Mouse (Mus musculus): ENCODE results near the gene Tacc2.
"Not testable (repeated sequence)": the region's sequence is repeated elsewhere in the genome, so short reads cannot be mapped to it uniquely, and the experiment has no call there.

Tacc2 gene

GRCm38 (mm10) chr7:130649257-130649656 is 72.0 kb downstream of the Tacc2 start:
- no peak for DNase-seq (ENCODE audit: low read depth, low spot score)

DNA sequence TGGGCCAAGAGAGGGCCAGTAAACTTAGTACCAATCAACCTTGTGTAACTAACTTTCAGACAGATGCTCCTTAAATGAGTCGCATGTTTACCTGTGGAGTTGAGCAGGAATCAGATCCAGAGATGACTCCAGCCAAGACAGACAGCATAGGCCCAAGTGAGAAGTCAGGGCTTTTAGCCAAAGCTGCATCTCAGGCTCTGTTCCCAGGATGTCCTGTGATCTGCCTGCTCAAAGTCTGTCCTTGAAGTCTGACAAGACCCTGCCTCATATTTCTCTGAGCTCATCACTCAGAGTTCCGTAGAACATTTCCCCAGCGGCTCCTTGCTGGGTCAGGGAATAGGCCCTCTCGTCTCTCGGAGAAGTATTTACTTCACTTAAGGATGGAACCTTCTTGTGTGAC is 73.4 kb downstream of the Tacc2 start:
- no peak for DNase-seq (ENCODE audit: low read depth, low spot score)

- DNase-seq (ENCODE audit: low read depth, low spot score), result no peak
Observed at GRCm38 (mm10) chr7:130653036-130653555, 75.9 kb downstream of the Tacc2 start.

DNA sequence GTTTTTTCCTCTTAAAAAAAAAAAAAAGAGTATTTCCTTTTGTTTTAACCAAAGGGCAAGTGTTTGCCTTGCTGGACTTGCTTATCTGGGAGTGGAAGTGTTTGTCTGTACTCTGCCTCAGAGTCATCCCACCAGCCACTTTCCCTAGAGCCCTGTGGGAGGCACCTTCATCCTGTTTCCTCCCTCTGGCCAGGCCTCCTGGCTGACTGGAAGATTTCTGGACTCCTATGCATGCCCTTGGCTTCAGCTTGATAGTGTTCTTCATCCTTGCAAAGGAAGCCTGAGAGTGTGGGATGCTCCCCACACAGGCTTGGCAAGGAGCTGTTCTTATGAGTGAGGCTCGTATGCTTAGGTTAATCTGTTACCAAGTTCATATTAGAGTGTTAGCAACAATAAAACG is 77.3 kb downstream of the Tacc2 start:
- no peak for DNase-seq (ENCODE audit: low read depth, low spot score)

DNA sequence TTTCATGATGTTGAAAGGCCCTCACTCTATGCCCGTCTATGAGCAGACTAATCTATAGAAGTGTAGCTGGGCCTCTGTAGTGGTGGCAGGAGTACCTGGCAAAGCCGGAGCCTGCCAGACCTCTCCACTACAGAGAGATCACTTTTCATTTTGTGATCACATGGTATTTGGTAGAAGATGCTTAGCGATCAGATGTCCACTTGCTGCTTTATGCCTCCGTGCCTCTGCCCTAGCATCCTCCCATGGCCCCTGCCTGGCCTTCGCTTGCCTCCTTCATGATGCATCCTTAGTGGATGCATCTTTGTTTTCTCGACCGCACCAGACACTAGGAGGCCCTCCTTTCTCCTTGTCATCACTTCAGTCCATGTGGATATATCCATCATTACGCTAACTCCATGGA is 79.7 kb downstream of the Tacc2 start:
- DNase-seq (ENCODE audit: low read depth, low spot score), result no peak

DNA sequence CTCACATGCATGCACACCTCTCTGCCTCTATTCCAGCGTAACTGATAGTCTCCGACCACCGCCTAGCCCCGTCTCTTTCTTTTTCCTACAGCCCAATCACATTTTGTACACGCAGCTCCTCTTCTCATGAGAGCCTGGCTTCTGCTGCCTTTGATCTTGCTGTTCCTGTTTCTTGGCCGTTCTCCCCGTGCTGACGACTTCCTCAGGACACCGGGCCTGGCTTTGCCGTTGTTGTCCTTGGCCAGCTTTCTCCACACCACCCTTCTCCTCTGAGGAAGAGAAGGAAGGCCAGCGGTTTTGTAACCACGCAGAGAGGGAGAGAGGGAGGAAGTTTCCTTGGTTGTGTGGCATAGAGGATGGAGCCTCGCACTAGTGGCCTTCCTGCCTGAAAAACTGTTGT is 80.5 kb downstream of the Tacc2 start:
- no peak for DNase-seq (ENCODE audit: low read depth, low spot score)

DNA sequence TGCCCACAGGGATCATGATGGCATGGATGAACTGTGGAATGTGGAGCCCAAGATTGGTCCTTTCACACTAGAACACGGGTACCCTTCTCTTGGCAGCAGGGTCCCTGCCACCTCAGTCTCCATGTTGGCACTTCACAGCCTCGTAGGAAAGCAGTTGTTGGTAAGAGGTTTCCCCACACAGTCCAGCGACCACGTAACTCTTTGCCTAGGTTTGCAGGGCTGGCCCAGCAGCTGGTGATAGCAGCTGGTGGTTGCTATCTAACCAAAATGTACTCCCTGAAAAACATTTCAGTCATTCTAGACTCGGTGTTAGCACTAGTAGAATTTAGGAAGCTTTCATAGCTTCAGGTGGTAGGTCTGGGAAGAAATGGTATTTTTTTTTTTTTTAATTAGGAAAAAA is 81.9 kb downstream of the Tacc2 start:
- DNase-seq (ENCODE audit: low read depth, low spot score), result no peak

DNA sequence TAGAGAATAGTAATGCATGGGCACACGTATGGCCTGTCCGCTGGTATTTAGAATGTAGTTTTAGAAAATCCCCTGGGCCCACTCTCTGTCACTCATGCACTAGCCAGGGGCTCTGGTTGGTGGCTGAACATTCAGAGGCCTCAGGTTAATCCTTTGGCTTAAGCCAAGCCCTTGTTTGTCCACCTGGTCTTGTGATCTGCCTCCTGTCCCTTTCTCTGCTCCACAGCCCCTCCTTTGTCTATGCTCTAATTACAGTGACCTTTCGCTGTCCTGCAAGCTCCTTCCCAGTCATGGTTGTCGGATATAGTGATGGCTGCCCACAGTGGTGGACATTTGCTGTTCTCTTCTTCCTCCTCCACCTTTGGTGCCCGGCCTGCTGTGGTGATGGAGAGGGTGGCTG is 85.0 kb downstream of the Tacc2 start:
- DNase-seq (ENCODE audit: low read depth, low spot score), result no peak

DNA sequence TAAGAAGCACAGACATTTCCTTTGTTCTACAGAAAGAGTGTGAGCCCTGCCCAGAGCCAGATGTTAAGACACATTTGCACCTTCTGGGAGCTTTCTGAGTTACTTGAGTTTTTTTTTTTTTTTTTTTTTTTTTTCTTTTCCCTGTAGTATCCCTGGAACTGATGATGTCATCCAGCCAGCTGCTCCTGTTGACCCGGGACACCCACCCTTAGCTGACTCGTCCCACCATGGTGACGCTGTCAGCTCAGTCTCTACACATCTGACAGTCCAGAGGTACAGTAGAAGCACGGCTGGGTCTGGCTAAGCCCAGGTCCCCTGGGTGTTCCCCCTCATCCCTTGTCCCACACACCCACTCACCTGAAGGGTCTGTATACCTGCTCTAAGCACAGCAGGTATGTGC is 85.6 kb downstream of the Tacc2 start:
- no peak for DNase-seq (ENCODE audit: low read depth, low spot score)

- no peak for DNase-seq (ENCODE audit: low read depth, low spot score)
Observed at GRCm38 (mm10) chr7:130664037-130664436, 86.8 kb downstream of the Tacc2 start.

DNA sequence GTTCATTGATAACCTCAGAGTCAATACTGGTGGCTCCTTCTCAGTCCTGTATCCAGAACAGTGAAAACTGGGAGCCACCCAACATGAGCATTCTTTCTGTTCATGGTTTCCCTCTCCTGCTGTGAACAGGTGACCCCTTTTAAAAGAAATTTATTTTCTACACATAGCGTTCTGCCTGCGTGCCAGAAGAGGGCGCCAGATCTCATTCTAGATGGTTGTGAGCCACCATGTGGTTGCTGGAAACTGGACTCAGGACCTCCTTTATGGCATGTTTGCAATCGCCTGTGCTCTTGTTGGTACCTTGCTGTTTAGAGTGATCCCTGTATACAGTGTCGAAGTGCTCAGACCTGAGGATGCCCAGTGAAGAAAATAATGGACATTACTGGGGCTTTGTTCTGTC is 87.4 kb downstream of the Tacc2 start:
- no peak for DNase-seq (ENCODE audit: low read depth, low spot score)

- DNase-seq (ENCODE audit: low read depth, low spot score), result no peak
Observed at GRCm38 (mm10) chr7:130665358-130665757, 88.1 kb downstream of the Tacc2 start.

DNA sequence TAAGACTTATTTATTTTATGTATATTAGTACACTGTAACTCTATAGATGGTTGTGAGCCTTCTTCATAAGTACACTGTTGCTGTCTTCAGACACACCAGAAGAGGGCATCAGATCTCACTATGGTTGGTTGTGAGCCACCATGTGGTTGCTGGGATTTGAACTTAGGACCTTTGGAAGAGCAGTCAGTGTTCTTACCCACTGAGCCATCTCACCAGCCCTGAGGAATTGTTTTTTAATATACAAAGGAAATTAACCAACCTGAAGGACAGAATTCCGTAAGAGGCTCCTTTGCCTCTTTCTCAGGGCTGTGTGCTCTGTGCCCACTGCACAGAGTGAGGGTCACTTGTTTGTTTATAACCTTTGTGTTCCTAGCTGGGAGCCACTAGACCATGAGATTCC is 90.8 kb downstream of the Tacc2 start:
- DNase-seq (ENCODE audit: low read depth, low spot score), result not testable (repeated sequence)

DNA sequence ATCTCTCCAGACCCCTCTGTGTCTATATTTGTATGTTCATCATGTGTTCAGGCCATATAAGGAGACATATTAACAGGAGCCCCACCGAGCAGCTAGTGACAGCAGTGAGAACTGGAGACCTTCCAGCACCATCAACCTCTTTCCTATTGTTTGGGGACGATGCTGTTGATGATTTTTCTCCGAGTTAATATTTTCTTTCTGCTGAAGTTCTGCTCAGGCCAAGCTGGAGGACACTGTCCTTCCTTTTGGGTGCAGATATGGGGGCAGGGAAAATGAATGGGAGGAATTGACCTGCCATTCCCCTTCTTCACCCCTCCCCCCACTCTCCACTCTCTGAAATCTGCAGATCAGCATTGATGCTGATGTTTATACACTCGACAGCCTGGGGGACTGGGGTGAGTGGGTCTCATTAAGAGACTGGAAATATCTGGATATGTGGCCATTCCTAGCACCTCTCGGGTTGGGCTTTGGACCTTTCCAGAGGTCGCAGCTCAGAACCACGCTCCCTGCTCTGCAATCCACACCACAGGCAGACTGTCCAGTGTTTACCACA is 91.6 kb downstream of the Tacc2 start:
- no peak for DNase-seq (ENCODE audit: low read depth, low spot score)

- DNase-seq (ENCODE audit: low read depth, low spot score), result no peak
Observed at GRCm38 (mm10) chr7:130669370-130669881, 92.2 kb downstream of the Tacc2 start.

- DNase-seq (ENCODE audit: low read depth, low spot score), result no peak
Observed at GRCm38 (mm10) chr7:130670358-130670757, 93.1 kb downstream of the Tacc2 start.

DNA sequence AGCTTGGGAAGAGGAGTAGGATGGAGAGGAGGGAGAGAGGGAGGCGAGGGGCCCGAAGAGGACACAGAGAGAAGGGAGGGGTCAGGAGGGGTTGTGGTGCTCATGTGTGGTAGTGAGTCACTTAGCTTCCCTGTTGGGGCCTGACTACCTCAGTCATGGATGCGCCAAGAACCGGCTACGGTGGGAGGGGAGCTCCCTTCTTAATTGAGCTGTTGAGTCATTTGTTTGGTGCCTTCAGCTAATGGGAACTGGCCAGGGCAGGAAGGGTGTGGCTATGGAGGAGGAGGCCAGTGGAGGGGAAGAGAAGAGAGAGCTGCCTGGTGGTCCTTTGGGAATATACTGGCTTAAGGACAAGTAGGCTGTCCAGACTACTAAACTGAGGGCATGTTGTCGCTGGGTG is 94.1 kb downstream of the Tacc2 start:
- no peak for DNase-seq (ENCODE audit: low read depth, low spot score)

GRCm38 (mm10) chr7:130673169-130674033 is 96.2 kb downstream of the Tacc2 start:
- no peak for DNase-seq (ENCODE audit: low read depth, low spot score)

DNA sequence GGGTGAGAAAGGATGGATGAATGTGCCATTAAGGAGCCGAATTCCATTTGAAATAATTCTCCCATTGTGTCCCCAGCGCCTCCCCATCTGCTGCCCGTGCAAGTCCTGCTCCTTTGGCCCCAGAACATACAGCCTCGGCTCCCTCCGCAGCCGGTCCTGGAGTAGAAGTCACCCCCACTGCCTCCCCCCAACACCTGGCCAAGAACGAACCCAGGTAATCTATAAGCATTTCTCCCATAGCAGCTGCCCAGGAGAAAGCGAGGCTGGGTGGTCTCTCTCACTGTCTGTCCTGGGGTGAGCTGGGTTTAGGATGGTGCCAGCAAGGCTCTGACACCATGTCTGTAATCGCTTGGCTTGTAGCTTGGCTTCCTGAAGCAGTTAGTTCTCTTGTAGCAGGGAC is 97.3 kb downstream of the Tacc2 start:
- DNase-seq (ENCODE audit: low read depth, low spot score), result no peak

DNA sequence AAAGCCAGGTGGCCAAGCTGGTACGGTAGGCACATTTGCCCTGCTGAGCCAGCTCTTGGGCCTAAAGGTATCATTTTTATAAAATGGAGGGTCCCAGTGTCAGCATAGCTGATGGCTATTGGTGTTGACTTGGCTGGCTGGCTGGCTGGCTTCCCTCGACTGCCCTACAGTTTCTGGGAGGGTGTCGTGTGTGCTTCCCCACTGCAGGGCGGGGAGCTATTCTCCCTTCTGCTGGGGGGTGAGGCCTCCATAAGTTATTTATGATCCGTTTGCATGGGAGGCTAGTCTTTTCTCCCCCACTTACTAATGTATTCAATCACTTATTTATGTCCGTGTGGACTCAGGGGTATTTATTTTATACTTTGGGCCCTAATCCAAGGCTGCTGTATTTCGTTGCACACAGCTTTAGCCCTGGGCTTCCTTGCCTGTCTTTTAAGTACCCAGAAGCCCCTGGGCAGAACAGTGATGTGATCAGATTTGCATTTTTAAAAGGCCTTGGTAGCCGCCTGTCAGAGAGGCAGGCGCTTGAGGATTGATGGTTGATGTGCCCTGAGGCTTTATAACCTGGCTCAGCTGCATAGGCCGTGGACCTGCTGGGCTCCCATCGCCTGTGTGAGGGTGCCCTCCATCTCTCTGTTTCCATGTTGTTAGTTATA is 99.8 kb downstream of the Tacc2 start:
- DNase-seq (ENCODE audit: low read depth, low spot score), result no peak

DNA sequence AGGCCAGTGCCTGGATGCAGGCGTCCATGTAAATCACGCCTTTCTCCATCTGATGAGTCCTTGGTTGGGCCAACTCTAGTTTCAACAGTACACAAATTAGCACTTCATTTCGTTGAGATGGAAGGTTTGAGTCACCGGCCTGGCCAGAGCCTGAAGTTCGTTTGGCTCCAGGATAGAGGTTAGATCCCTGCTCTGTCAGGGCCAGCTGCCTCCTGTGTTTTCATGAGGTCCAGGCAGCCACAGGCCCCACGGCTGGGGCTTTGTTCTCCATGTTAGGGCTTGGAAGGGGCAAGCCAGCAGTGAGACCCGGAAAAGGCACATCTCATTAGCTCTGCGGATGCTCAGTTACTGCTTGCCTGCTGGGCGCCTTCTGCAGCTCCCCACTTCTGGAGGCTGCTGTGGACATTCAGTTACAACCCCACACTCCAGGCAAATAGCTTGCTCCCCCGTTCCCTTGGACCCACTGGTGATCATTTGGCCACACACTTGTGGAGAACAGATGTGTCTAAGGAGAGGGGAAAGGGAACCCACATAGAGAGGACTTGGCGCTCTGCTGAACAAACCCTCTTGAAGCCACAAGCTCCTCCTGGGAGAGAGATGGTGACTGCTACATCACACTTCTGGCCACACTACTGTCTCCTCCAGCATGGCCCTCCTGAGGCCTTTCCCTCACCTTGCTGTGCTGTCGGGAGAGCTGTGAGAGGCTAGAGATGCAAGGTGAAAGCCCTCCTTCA is 100.5 kb downstream of the Tacc2 start:
- no peak for DNase-seq (ENCODE audit: low read depth, low spot score)

DNA sequence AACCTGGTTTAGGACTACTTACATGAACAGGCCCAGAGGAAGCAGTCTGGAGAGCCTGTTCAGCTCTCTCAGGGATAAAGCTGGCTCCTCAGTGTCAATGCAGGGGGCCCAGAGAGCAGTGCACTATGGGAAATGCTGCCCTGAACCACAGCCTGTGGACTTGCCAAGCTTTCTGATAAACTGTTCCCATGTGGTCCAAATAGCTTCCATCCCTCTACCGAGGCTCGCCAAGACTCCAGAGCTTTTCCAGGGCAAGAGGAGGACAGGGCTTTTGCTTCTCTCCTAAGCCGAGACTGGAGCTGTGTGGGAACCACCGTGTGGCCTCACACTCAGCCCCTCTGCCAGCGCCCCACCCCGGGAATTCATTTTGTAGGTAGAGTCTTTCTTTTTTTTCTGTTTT is 101.2 kb downstream of the Tacc2 start:
- no peak for DNase-seq (ENCODE audit: low read depth, low spot score)
